Mouse (Mus musculus) granulocyte monocyte progenitor cell, adult 5-6 weeks (primary cell): ENCODE measurements around the gene Primpol. TPM values are rescaled to one million over a fixed set of nuclear protein-coding genes. Genes with fewer than 3 reads are reported as not detected.
"Not testable (repeated sequence)": the region's sequence is repeated elsewhere in the genome, so short reads cannot be mapped to it uniquely, and the experiment has no call there.

Experiments
- ATAC-seq: replicated peaks from 2 replicates; pipeline ENCODE4 v1.8.0; 2016; ENCODE audit warnings: mild to moderate bottlenecking, moderate TSS enrichment, inconsistent platforms; ENCODE audit not compliant: poor library complexity, severe bottlenecking
- total RNA-seq, 2 experiments: library from RNA; stranded (forward) in 1 of 2; stranded (reverse) in 1 of 2; fragments of 200-712, 200-1000 nt in 1 of 2; fragments of >200 nt in 1 of 2; fragmentation: Nextera tagmentation in 1 of 2; gene quantifications; 2 replicates each; pipeline ENCODE4 v1.2.3; 2014 to 2017

The Primpol gene
- total RNA-seq, 2 experiments from 2014 or later = 6.8 to 11.4 TPM

DNA sequence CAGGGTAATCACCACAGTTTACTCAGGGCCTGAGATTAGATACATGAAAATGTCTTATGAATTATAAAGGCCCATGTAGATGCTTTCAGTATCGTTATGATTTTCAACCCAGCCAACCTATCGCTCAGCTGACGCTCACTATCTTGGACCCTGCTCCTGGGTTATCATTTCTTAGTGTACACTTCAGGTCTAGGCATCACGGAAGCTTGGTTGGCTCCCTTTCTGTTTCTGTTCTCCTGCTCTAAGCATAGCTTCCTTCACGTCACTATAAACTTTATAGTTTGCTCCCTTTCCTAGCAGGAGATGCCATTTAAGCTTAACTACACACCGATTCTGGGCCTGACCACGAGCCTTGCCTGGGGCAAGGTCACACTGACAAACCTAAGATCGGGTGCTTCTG is 5.5 kb downstream of the Primpol start:
- ATAC-seq = no peak

DNA sequence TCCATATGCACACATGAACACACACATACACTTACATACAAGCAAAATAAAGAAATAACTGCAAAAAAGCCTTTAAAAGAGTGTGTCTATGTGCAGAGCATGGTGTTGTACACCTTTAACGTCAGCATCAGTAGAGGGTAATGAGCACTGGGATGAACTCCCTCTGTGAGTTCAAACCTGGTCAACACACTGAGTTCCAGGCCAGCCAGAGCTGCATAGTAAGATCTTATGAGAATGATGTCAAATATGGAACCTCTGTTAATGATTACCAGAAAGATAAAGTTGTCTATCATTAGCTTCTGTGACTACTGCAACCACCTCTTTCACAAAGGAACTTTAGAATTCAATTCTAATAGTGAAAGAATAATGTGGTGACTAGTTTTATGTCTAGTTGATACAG is 10.1 kb downstream of the Primpol start:
- ATAC-seq = no peak

DNA sequence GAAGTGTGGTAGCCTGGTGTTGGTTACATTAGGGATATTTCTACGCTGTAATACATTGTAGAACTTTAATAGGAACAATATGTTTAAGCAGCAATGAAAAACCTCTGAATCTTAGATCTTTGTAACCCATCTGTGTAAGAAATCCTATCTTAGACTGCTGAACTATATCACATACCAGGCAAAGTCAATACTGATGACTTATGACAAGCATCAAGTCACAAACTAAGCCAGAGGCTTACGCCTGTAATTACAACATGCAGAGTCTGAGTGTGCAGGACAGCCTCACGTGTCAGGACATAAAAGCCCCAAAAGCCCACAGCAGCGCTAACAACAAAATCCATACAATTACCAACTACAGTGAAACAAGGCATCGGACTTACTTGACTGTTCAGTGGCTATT is 13.4 kb downstream of the Primpol start:
- ATAC-seq = no peak

GRCm38 (mm10) chr8:46600959-46601707 is 15.9 kb downstream of the Primpol start:
- no peak for ATAC-seq

GRCm38 (mm10) chr8:46599314-46599904 is 17.6 kb downstream of the Primpol start:
- no peak for ATAC-seq

- ATAC-seq = no peak
These were observed 18.3 kb downstream of the Primpol start for GRCm38 (mm10) chr8:46598753-46599152.

- ATAC-seq = no peak
These were observed 18.9 kb downstream of the Primpol start for GRCm38 (mm10) chr8:46598114-46598513.

- ATAC-seq = no peak
These were observed 19.6 kb downstream of the Primpol start for GRCm38 (mm10) chr8:46597411-46597810.

DNA sequence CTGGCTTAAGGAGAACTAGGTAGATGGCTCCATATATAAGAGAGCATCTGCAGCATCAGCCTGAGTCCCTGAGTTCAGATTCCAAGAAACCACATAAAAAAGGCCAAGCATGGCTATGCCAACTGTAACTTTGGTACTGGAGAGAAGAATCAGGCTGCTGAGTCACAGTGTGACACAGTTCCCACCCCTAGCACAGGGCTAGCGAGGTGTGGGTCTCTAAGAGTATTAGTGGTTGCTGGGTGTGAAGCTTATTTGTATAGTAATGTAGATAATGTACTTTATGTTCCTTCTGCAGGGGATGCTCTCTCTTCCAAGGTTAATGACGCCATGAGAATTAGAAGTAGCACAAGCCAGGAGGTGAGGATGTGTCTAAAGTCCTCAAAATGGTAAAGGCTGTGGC is 20.5 kb downstream of the Primpol start:
- no peak for ATAC-seq

DNA sequence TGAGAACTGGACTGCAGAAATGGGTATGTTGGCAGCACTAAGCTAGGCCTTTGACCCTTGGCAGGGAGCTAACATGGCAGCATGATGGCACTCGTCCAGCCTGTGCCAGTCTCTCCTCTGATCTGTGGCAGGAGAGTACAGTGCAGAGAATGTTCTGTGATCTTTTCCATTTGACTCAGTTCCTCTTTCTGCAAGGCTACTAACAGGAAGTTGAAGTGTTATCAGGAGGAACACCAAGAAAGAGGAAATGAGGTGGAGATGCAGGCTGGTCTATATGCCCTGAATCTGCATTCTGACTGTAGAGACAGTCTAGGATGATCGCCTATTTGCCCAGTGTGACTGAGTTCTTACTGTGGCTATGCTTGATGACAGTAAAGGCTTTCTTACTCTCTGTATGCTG is 21.4 kb downstream of the Primpol start:
- ATAC-seq = peak; percentile 96

DNA sequence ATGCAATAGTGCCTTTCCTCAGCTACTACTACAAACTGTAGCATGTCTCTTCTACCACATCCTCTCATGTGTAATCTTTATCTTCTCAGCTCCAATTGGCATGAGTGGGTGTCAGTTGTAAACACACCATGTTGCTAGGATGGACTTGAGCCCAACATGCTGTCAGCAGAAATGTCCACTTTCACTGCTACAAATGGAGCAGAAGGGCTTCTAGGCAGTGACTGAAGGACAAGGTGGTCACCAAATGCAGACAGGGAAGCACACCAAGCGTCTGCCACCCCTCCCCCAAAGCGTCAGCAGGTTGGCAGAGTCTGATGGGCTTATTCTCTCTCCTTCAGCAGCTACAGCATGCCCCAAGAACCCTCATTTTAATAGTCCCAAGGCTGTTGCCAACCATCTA is 23.2 kb downstream of the Primpol start:
- peak; percentile 47 for ATAC-seq

- no peak for ATAC-seq
These were observed 23.9 kb downstream of the Primpol start for GRCm38 (mm10) chr8:46593067-46593466.

GRCm38 (mm10) chr8:46588663-46589062 is 28.3 kb downstream of the Primpol start:
- ATAC-seq = no peak

DNA sequence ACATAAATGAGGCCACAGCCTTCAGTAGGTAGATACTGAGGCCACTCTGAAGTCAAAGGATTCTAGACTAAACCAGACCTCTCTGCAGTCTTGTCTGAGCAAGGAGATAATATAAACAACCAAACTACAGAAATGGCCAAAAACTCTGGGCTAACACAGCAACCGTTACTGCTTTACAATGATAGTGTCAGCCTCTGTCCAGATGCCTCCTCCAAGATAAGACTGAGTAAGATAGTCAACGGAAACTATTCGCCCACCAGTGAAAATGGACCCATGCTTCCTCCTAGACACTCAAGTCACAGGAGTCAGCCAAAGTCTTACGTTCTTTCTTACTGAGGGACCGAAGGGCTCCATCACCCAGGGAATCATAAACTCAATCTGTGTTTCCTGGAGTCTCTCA is 29.1 kb downstream of the Primpol start:
- no peak; the same call in 1 of the 2 replicates for ATAC-seq

- ATAC-seq = no peak
These were observed 31.4 kb downstream of the Primpol start for GRCm38 (mm10) chr8:46585576-46585975.

DNA sequence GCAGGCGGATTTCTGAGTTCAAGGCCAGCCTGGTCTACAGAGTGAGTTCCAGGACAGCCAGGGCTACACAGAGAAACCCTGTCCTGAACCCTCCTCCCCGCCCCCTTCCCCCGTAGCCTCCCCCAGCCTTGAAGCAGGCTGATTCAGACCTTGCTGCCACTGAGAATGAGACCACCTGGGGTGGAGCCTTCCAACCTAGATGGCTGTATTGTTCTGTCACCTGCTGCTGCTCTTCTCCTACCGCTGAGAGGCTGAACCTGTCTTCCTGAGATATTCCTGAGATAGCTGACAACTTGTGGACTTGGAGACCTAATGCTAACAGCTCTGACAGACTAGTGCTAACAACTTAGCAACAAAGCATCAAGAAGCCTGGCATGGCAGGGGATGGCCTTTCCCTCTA is 32.7 kb downstream of the Primpol start:
- not testable (repeated sequence) for ATAC-seq

DNA sequence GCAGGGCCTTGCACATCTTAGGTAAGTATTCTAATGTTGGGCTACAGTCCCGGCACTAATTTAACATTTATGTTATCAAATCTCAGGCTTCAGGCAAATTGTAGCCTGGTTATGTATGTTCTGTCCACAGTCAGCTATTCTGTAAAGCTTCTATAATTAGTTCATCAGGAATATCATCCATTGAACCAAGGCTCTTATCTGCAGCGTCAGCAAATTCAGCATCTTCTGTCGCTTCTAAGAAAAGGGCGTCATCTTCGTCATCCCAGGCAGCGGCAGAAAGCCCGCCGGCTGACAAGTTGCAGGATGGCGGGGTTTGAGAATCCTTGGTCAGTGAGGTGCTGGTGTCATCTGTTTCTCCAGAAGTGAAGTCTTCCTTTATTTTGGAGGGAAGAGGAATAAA is 38.2 kb downstream of the Primpol start:
- ATAC-seq = no peak

GRCm38 (mm10) chr8:46573964-46574363 is 43.0 kb downstream of the Primpol start:
- ATAC-seq = no peak

DNA sequence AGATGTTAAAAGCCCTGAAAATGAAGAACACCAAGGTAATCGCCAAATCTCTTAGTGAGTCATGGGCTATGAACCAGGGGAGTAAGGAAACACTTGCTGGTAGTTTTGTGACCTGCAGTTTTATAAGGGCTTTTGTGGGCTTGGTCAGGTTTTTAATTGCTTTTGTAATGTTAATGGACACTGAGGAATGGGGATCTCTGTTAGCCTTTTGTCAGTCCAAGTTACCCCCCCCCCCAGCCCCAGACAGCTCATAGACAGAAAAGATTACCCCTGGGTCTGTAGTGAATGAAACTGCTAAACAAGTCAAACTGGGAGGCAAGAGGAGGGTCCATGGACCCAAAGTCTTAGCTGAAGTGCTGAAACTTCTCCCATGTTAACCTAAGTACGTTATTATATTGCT is 43.6 kb downstream of the Primpol start:
- ATAC-seq = no peak

DNA sequence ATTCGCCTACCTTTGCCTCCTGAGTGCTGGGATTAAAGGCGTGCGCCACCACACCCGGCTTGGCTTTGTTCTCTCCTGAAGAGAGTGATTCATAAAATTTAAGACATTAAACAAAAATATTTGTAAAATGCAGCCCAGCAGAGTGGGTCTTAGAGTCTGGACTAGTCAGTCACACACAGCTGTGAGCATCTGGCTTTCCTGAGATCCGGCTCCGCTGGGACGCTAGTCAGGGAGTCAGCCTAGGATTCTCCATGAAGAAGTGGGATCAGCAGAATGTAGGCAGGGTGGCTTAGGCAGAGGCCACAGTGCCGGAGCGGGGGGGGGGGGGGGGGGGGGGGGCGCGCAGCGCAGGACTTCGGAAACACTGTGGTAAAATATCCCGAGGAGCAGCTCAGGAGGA is 46.3 kb downstream of the Primpol start:
- no peak for ATAC-seq

- ATAC-seq = no peak
These were observed 47.2 kb downstream of the Primpol start for GRCm38 (mm10) chr8:46569659-46570441.
